Mouse (Mus musculus) bone marrow macrophage, adult 2 months (primary cell): Measurements from ENCODE around the gene Cadps2. TPM values are rescaled to one million over a fixed set of nuclear protein-coding genes. Genes with fewer than 3 reads are reported as not detected.

Experiments
- H3K27ac ChIP-seq: 2 replicates; pipeline ENCODE4 v1.5.1; 2012; ENCODE audit warnings: low read depth, low read length; ENCODE audit not compliant: insufficient read depth
- H3K4me1 ChIP-seq: 2 replicates; pipeline ENCODE4 v1.6.1; 2012; ENCODE audit warnings: low read length; ENCODE audit not compliant: control insufficient read depth, insufficient read depth
- H3K4me3 ChIP-seq: 2 replicates; pipeline ENCODE4 v1.5.1; 2012; ENCODE audit warnings: mild to moderate bottlenecking, low read length, moderate library complexity; ENCODE audit not compliant: insufficient read depth
- CTCF ChIP-seq: IDR thresholded peaks from 2 replicates; pipeline ENCODE4 v1.5.1; 2012; ENCODE audit warnings: low read depth, mild to moderate bottlenecking, low read length, moderate library complexity
- POLR2A ChIP-seq: IDR thresholded peaks from 2 replicates; pipeline ENCODE4 v1.6.1; 2012; ENCODE audit warnings: mild to moderate bottlenecking, low read depth, low read length, borderline replicate concordance
- polyA plus RNA-seq: library from polyadenylated mRNA; stranded (reverse); fragments of >200 nt; gene quantifications from 2 replicates; pipeline ENCODE4 v1.2.4, GENCODE M21; 2012; ENCODE audit not compliant: missing spikeins, insufficient read depth, insufficient read length

Gene Cadps2
- polyA plus RNA-seq, 1 experiment = not detected

DNA sequence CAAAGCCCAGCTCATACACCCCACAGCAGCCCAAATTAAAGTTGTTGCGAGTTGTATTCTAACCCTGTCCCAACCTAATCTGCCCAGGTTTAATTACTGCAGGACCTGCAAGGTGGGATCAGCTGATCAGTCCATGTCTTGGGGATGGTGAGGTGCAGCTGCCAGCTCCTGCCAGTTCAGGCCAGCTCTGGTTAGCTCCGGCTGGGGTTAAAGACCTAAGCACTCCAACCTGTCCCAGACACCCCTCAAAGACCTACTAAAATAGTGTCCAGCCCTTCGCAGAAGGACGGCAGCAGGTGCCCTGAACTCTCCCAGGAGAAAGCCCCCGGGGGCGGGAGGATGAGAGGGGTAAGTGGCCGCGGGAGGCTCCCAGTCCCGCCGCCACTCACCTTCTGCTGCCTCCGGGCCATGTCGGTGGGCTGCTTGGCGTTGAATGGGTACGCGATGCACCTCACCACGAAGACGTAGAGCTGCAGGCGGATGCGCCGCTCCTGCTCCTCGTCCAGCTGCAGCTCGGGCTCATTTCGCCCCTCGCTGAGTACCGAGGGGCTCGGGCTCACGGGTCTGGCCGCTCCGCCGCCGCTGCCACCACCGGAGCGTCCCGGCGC, 716 bp downstream of the Cadps2 start:
- TF ChIP-seq CTCF (no peak), POLR2A (no peak)
- Histone ChIP-seq H3K4me3 (peak overlapping the region; percentile 64), H3K4me1 (no peaks in the 10 kb centered on the region), H3K27ac (no peak overlapping the region)

DNA sequence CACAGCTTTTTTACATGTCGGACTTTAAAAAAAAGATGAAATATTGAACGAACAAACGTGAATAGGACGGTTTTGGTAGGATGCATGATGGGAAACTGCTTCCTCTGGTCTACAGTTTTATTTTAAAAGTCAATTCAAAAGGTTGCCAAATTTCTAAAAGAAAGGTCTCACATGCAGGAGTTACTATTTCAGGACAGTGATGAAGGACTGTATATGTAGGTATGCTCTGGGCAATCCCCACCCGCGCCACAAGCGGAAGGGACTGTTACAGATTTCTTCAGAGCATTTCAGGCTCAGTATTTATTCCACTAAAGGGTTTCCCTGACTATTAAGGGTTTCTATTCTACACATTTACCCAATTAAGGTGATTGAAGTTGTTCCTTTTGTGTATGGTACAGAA, 1.6 kb downstream of the Cadps2 start:
- no peak overlapping the region for H3K4me3 ChIP-seq
- no peak for TF ChIP-seq POLR2A
- no peak for TF ChIP-seq CTCF
- H3K4me1 ChIP-seq = no peaks in the 10 kb centered on the region
- no peak overlapping the region for H3K27ac ChIP-seq

DNA sequence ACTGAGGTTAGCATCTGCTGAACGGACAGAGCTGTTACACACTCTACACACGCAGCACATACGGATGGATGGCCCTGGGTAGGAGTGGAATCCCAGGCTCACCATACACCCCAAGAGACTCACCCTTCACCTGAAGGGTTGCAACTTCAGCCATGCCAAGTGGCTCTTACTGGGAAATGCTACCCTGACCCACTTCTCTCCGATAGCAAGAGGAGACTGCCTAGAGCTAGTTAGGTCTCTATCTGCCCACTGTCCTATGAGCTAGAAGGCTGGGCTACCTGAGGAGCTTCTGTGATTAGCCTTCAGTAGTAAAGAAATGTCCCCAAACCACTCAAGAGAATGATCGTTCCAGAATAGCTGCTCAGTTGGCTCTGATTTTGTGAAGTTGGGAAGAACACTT, 2.1 kb downstream of the Cadps2 start:
- no peak overlapping the region for H3K27ac ChIP-seq
- TF ChIP-seq POLR2A (no peak), CTCF (no peak)
- H3K4me1 ChIP-seq = no peaks in the 10 kb centered on the region
- H3K4me3 ChIP-seq = no peak overlapping the region

GRCm38 (mm10) chr6:23836694-23837093, 2.5 kb downstream of the Cadps2 start:
- Histone ChIP-seq H3K27ac (no peak overlapping the region), H3K4me1 (no peaks in the 10 kb centered on the region), H3K4me3 (no peak overlapping the region)
- TF ChIP-seq CTCF (no peak), POLR2A (no peak)

- Histone ChIP-seq H3K4me3 (no peak overlapping the region), H3K4me1 (no peaks in the 10 kb centered on the region), H3K27ac (no peak overlapping the region)
- TF ChIP-seq POLR2A = no peak
- TF ChIP-seq CTCF = no peak
Measured at GRCm38 (mm10) chr6:23835552-23835951, 3.7 kb downstream of the Cadps2 start.

DNA sequence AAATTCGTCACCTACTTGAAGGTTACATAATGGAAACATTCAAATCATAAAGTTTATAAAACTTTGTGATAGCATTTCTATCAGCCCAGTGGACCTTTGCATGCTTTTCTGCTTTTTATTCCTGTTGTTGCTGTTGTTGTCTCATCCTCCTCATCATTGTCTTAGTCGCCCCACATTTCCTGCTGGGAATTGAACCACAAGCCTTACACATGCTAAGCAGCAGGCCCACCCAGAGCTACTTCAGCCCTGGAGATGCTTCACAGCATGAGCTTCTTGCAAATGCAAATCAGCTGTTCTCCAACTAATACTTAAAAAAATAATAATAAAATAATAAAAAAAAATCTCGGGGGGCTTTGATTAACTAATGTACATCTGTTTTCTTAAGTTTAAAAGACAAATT, 8.5 kb downstream of the Cadps2 start:
- Histone ChIP-seq H3K4me1 (no peaks in the 10 kb centered on the region), H3K4me3 (no peak overlapping the region), H3K27ac (no peak overlapping the region)
- no peak for TF ChIP-seq CTCF
- no peak for TF ChIP-seq POLR2A

- no peaks in the 10 kb centered on the region for H3K4me1 ChIP-seq
- TF ChIP-seq CTCF (no peak), POLR2A (no peak)
- no peak overlapping the region for H3K4me3 ChIP-seq
- no peak overlapping the region for H3K27ac ChIP-seq
Measured at GRCm38 (mm10) chr6:23829338-23829737, 9.9 kb downstream of the Cadps2 start.

DNA sequence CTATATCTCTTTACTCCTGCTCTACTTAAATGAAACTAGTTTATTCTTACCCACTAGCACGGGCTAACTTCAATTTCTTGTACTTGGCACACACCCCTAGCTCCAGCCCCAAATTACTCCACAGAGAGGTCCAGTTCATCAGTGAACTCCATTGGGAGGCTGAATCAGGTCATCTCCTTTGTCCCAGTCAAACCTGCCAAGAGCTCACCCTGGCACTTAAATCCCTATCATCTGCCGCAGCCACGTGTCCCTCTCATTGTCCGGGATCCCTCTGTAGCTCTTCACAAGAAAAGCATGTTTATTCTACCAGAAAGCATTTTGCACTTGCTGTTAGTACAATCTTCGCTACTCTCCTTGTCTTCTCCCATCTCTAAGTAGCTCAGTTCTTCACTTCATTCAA, 17.4 kb downstream of the Cadps2 start:
- no peak overlapping the region for H3K4me3 ChIP-seq
- TF ChIP-seq CTCF = no peak
- TF ChIP-seq POLR2A = no peak

DNA sequence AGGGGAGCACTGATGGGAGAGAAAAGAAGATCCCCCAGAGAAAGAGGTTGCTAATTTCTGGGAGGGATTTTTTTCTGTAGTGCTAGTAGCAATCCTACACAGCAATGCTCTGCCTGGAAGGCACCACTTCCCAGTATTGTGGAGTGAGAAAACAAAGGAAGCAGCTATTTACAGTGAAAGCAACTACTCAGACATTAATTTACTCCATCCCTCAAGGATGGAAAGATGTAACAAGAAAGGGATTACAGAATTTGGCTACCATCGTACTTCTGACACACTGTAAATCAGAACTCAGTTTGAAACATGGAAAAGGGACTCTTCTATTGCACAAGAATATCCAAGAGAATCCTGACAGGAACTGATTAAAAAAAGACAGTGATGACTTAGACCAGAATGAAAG, 29.1 kb downstream of the Cadps2 start:
- Histone ChIP-seq H3K4me3 (no peak overlapping the region), H3K4me1 (no peaks in the 10 kb centered on the region), H3K27ac (no peak overlapping the region)
- no peak for TF ChIP-seq POLR2A

More for the DNA sequence above, 17.4 kb downstream of the Cadps2 start:
- Histone ChIP-seq H3K4me1 (no peaks in the 10 kb centered on the region), H3K27ac (no peak overlapping the region)

- Histone ChIP-seq H3K27ac (no peak overlapping the region), H3K4me1 (no peaks in the 10 kb centered on the region), H3K4me3 (no peak overlapping the region)
- no peak for TF ChIP-seq POLR2A
- no peak for TF ChIP-seq CTCF
Measured at GRCm38 (mm10) chr6:23809344-23809743, 29.9 kb downstream of the Cadps2 start.

GRCm38 (mm10) chr6:23805333-23805732, 33.9 kb downstream of the Cadps2 start:
- Histone ChIP-seq H3K27ac (no peak overlapping the region), H3K4me3 (no peak overlapping the region), H3K4me1 (no peaks in the 10 kb centered on the region)
- TF ChIP-seq POLR2A (no peak), CTCF (no peak)
